Mouse (Mus musculus) heart, postnatal 36 days (tissue): Measurements from ENCODE around the gene Tmem14a. TPM values are rescaled to one million over a fixed set of nuclear protein-coding genes. Genes with fewer than 3 reads are reported as not detected.
A peak's percentile ranks its signal among the peaks of the same experiment; 100 is the strongest.
"Not testable (repeated sequence)": the region's sequence is repeated elsewhere in the genome, so short reads cannot be mapped to it uniquely, and the experiment has no call there.

Experiments
- DNase-seq, 2 experiments: peaks; one replicate each; pipeline ENCODE4 v3.0.0; 2021 to 2022
- intact Hi-C: fragments of 180-260 bp; cut with DNase I; formaldehyde crosslinking; loops from one replicate; pipeline ENCODE4 v1.15.1; 2025
- total RNA-seq, 2 experiments: library from RNA; stranded (reverse); gene quantifications; 2 replicates each; pipeline ENCODE4 v1.2.3; 2021

The Tmem14a gene
- total RNA-seq, 2 experiments from 2014 or later: 1.5 to 3.2 TPM

DNA sequence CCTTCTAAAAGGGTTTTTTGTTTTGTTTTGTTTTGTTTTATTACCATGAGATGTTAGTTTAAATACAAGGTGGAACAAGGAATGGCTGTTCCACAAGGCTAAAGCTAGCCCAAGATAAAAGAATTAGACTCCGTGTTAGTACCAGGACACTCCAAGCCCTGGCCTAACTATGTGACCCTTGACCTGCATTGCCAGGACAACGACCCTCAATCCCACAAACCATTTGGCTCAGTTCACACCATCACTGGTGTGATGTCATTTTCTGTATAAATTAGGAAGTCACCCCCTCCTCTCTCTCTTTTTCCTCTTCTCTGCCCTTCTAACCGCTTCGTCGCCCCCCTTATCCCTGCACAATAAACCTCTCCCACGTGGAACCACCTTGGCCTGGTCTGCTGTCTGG, 33.3 kb downstream of the Tmem14a start:
- intact Hi-C loops: no loop called here
- DNase-seq: no peak

DNA sequence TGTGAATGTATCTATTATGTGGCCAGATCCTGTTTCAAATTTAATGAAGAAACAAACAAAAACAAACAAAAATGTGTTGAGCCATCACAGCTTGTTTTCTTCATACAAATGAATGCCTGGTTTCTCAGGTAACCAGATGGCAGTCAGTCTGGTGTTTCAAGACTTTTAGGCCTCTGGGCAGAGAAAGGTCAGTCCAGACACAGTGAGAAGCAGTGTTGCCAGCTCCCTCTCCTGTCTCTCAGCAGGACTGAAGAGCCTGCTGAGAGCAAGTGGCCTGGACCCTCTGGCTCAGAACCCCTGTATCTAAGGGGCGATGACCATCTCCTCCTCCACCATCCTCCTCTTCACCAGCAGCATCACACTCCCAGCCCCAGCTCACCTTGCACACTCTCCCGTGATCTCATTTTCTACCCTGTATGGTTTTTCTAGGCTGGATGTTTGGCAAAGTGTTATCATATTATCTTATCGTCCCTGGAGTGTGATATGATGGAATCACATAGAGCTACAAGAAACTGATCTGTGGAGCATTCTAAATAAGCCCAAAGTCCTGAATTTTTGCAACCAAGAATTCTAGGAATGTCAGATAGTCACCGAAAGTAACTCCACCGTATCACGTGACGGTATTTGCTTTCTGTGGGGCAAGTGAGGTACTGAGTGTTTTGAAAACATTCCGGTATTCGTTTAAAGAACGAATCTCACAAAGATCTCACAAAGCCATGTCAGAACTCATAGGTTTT, 34.4 kb downstream of the Tmem14a start:
- no peak for DNase-seq
- intact Hi-C loops: no loop called here

DNA sequence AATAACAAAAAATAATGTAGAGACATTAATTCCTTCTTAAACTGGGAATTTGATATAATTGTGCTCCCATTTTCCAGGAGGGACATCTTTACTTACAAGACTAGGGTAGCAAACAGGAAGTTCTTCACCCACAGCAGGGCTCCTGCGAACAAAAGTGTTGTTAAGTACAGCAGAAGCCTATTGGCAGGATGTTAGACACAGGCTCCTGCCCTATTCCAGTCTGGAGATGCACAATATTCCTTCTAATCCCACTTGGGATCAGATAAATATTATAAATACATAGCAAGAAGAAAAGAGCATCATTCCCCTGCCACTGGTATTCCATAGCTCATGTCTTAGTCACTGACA, 34.9 kb downstream of the Tmem14a start:
- intact Hi-C loops: no loop called here
- DNase-seq: no peak

DNA sequence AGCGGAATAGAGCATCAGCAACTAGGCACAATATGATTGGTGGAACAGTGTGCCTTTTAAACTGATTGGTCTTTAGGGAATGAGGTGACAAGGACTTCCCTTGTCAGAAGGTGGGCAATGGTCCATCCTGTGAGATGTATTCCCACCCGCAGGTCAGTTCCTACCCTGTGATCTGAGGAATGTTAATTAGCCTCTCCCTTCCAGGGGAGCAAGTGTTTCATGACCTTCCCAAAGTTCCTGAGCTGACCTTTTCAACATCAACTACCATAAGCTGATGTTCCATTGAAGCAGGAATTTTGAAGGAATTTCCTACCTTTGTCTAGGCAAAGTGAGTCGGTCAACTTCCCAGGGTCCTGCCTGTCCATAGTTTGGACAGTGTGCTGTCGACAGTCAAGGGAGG, 35.5 kb downstream of the Tmem14a start:
- no peak for DNase-seq
- intact Hi-C loops: no loop called here

- no peak for DNase-seq
- intact Hi-C loops: no loop called here
Observed at GRCm38 (mm10) chr1:21255625-21256345, 37.4 kb downstream of the Tmem14a start.

DNA sequence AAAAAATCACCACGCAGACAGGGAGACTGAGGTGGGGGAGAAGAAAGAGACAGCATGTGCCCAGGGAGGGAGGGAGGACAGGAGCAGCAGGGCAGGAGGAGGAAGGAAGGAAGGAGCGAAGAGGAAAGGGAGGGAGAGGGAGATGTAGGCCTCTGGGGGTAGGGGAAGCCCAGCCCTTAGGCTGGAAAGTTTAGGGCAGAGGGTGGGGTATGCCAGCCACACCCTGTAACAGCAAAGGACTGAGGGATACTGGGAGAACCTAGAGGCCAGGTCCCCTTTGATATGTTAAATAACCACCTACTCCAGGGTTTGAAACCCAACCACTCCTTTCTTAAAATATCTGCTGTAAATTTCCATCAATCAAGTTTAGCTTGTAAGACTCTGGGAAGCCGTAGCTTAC, 38.0 kb downstream of the Tmem14a start:
- intact Hi-C loops: no loop called here
- no peak for DNase-seq

- no peak for DNase-seq
- intact Hi-C loops: no loop called here
Observed at GRCm38 (mm10) chr1:21256871-21257270, 38.5 kb downstream of the Tmem14a start.

- intact Hi-C loops, DNase-seq: not testable (repeated sequence)
Observed at GRCm38 (mm10) chr1:21259981-21260380, 41.6 kb downstream of the Tmem14a start.

GRCm38 (mm10) chr1:21262401-21262800, 44.0 kb downstream of the Tmem14a start:
- intact Hi-C loops: no loop called here
- no peak for DNase-seq

DNA sequence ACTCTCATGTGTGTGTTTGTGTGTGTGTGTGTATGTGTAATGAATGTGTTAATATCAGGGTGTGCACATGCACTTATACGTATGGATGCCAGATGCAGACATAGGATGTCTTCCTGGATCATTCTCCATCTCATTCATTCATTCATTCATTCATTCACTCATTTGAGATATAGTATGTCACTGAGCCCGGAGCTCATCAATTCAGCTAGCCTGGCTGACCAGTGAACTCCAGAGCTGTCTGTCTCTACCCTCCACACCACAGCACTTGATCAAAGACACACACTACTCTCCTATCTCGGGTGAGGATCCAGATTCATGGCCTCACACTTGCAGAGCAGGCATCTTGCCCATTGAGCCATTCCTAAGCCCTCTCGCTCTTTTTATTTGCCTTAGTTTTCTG, 45.6 kb downstream of the Tmem14a start:
- intact Hi-C loops: no loop called here
- DNase-seq: no peak

GRCm38 (mm10) chr1:21264747-21265146, 46.4 kb downstream of the Tmem14a start:
- intact Hi-C loops: no loop called here
- no peak for DNase-seq

DNA sequence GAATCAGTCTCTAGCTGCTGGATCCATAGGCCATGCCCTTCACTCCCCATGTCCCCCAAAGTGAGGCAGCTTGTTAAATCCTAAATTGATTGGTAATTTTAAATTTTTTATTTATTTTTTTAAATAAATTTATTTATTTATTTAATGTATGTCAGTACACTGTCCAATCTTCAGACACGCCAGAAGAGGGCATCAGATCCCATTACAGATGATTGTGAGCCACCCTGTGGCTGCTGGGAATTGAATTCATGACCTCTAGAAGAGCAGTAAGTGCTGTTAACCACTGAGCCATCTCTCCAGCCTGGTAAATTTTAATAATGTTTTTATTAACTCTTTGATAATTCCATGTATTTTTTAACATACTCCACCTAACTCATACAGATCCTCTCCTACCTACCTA, 48.4 kb downstream of the Tmem14a start:
- intact Hi-C loops: no loop called here
- no peak for DNase-seq

GRCm38 (mm10) chr1:21267466-21267865, 49.1 kb downstream of the Tmem14a start:
- intact Hi-C loops: not testable (repeated sequence)

GRCm38 (mm10) chr1:21271343-21272055, 53.1 kb downstream of the Tmem14a start:
- peak; percentile 80 to 87 for DNase-seq
- intact Hi-C loops: loop anchor here (1.0 to 5.0 kb wide), 4 partner anchors 53 to 334 kb away; partner anchors contain the start of gene Tmem14a

More at GRCm38 (mm10) chr1:21267466-21267865, 49.1 kb downstream of the Tmem14a start:
- DNase-seq: not testable (repeated sequence)

DNA sequence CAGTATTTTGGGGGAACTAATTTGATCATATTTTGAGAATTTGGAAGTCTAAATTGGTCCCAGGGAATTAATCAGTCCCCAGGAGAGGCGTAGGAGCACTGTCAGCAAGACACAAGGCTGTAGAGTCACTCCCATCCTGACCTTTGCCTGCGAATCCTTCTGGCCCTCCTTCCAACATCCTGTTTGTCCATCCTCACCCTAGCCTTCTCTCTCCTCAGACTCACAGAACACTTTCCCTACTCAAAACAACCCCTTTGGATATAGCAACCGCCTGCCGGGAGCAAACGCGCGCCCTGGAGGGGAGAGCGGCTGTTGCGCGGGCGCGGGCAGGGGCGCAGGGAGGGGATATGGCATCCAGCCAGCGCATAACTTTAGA, 53.7 kb downstream of the Tmem14a start:
- intact Hi-C loops: loop anchor here (5.0 kb wide), 2 partner anchors 70 to 335 kb away; no protein-coding TSS in a partner anchor

DNA sequence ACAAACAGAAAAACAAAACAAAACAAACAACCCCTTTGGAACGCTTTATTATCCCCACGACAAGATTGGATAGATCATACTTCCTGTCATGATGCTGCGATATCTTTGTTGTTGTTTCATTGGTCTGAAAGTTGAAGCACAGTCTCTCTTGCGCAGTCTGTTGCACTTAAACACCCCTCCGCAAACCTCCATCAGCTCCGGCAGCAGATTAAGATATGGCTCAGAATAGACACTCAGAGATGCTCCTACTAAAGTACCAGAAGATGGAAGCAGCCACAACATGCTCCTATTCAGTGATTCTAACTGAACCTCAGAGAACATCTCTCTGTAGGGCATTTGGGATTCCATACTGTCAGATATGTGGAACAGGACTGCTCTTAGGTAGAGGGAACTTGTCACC, 54.7 kb downstream of the Tmem14a start:
- no peak for DNase-seq
- intact Hi-C loops: loop anchor here (5.0 kb wide), 2 partner anchors 69 to 336 kb away; no protein-coding TSS in a partner anchor

More for the DNA sequence above, 53.7 kb downstream of the Tmem14a start:
- peak; percentile 12 to 33 for DNase-seq

DNA sequence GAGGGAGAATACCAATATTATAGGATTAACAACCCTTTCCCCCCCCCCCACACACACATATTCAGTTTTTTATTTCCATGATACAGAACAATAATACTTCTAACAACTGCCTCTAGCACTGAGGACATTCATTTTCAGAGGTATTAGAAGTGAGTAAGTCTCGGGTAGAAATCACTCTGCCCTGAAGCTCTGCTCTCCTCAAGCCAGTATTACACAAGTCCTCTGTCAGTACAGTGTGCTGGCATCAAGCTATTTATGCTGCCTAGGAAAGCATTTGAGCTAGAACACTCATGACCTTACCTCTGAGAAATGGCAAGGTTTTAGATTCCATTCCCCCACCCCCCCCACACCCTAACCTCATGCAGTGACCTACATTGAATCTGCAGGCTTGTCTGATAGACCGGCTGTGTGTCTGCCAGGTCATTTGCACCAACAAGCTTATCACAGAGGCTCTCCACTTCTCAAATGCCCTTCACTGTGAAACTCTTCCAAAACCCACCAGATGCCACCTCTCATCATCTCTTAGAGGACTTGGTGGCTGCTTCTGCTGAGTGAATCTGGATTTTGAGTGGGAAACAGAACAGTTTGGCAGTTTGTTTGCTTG, 56.2 kb downstream of the Tmem14a start:
- intact Hi-C loops: loop anchor here (5.0 kb wide), 3 partner anchors 67 to 337 kb away; no protein-coding TSS in a partner anchor
- DNase-seq: no peak

DNA sequence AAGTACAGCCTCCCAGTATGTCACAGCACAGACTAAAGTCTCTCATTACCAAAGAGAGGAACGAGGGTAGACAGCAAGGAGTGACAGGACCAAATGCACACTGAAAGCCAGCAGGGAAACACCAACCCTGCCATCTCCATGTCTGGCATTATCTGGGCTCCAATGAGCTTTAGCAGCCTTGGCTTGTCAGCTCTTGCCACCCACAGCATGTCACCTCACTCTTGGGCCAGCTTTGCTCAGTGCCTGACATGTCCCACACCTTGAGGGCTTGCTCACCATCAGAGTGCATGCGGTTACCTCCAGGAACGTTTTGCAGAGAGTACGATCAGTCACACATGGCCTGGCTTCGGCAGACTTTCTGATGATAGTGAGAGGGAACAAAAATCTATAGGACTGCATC, 57.0 kb downstream of the Tmem14a start:
- intact Hi-C loops: loop anchor here (5.0 kb wide), 1 partner anchor 68 kb away; no protein-coding TSS in a partner anchor
- DNase-seq: not testable (repeated sequence)

DNA sequence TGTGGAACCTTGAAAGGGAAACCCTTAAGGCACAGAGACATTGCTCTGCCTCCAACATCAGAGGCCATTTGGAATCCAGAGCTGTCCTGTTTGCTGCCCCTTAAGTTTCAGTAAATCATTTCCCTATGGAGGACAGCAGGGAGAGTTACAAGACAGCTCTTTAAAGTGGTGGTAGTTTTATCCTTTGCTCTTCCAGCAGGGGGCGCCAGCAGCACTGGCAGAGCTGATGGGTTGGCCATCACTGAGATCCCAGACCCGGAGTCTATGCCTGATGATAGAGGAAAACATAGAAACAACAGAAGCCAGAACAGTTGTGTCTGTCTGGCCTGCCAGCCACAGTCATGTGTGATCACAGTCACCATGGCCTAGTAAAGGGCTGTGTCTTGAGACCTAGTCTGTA, 57.8 kb downstream of the Tmem14a start:
- intact Hi-C loops: loop anchor here (5.0 kb wide), 1 partner anchor 69 kb away; no protein-coding TSS in a partner anchor

More for the DNA sequence above, 57.8 kb downstream of the Tmem14a start:
- not testable (repeated sequence) for DNase-seq
